Mouse (Mus musculus): ENCODE results near the gene Bloc1s6. TPM values are rescaled to one million over a fixed set of nuclear protein-coding genes. Genes with fewer than 3 reads are reported as not detected.

Bloc1s6 gene
- total RNA-seq (2023), result 21.1 to 28.9 TPM (median 25.0 TPM) in 4 replicates

GRCm38 (mm10) chr2:122737894-122738830, at the start of gene Bloc1s6:
TSS of gene Bloc1s6 (plus strand) at chr2:122738503.

DNA sequence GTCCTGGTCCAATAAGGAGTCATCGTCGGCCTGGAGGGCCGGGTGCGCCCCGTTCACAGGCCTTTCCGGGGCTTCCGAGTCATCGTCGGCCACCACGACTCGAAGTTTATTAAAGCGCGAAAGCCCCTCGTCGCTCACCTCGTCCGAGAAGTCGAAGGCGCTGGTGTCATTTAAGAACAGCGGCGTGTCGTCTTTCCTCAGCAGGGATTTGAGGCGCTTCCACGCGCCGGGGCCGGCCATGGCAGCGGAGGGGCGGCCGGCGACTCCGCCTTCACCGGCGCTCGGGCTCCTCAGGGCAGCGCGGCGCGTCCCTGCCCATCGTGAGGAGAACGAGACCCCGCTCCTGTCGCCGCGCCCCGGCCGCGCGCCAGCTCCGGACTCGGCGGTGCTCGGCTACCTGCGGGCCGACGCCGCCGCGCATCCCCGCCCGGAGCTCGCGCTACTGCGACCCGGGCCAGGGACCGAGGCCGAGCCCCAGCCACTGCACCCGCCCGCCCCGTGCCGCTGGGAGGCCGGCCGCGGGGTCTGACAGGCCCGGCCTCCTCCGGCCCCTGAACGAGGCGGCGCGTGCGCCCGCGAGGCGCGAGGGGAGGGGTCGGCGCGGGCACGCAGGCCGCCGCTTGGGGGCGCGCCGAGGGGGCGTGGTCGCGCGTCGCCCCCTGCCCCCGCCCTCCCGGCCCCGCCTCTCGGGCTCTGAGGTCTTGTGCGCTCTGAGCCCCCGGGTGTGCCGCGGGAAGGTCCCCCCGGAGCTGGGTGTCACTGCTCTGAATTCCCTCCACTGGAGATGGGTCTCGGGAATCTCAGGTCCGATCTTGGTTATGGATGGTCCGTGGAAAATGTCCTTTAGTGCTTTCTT, 35.9 kb upstream of the Bloc1s6 start, which contains the start of gene Slc30a4:
TSS of gene Slc30a4 (minus strand) at position 483 of the 856 bp plus-strand sequence.

DNA sequence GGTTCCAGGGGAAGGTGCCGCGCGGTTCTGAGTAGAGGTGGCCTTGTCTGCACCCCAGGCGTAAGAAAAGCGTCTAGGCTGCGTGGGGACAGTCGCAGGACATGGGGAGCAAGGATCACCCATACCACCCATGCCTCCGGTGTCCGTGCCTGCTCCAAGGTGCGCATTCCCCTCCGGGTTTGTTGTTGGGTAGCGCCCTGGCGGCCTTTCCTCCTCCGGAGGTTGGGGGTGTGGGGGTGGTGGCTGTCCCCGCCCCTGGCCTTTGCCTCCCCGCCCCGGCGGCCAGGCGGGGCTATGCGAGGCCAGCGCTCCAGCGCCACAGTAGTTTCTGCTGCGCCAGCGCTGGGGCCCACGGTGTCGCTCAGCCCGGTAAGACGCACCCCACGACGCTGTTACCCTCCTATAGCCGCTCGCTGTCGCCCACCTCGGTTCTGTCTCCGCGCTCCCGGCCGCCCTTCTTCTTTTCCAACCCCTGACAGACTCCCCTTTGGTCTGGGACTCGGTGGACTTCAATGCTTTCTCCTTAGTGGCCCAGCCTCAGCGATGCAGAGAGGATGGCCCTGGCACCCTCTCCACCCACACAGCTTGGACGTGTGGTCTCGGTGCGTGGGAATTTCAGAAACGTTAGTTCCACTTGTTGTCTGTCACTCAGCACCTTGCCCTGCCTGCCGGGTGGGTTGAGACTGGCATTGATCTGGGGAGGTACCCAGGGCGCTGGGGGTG, 26.9 kb downstream of the Bloc1s6 start, which contains the start of gene Sqor:
TSS of gene Sqor (plus strand) at position 167 of the 723 bp plus-strand sequence.

Other genes with a start within 250 kb of the Bloc1s6 start
- 0.55 to 1.3 TPM (median 0.80 TPM) in 4 replicates for gene Gatm, start 127.2 kb upstream of the Bloc1s6 start, total RNA-seq (2023)
- gene AA467197, start 101.5 kb upstream of the Bloc1s6 start, total RNA-seq (2023), result 7.0 to 10.4 TPM (median 7.7 TPM) in 4 replicates
- 13.9 to 15.3 TPM (median 14.6 TPM) in 4 replicates for gene Slc30a4, start 35.8 kb upstream of the Bloc1s6 start, total RNA-seq (2023)
- gene Sqor, start 26.7 kb downstream of the Bloc1s6 start, total RNA-seq (2023), result 1.3 to 2.9 TPM in 2 of 4 replicates, not detected in the others

All from B cell, adult 62 days (primary cell).